Mouse (Mus musculus) lung, postnatal 14 days (tissue): ENCODE results near the gene Mvd.

Experiments
- DNase-seq: peaks from one replicate; pipeline ENCODE4 v3.0.0; 2021

Mvd gene

DNA sequence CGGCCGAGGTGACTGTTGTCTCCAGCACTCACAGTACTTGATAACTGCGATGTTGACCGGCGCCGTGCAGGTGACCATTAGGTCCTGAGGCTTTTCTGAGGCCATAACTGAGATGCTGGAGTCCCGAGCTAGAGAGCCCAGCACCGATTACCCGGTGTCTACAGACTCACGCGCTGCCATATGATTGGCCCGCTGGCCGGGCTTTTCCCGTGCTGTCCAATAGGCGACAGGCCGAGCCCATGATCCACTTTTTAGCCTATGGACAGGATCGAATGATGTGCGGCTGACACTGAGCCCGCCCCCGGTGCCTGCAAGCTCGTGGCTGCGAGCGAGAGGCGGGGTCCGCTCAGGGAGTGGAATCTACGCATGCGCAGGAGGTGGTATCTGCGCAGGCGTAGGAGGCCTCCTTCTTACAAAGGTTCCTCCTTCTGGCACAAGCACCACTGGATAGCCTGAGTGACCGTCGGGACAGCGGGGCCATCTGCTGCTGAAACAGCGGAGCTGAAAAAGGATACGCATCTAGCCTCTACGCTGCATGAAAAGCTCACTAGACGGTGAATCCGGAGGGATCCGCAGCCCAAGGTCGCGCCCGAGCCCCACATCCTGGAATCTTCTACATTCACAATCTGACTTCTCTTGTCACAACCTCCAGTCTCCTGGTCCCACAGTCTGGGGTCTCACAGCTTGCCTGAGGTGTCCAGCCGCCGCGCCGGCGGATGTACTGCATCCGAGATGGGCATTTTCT lies at the start of gene Mvd:
TSS of gene Mvd (minus strand) at position 161 of the 745 bp plus-strand sequence.
- DNase-seq, result peak; percentile 98

DNA sequence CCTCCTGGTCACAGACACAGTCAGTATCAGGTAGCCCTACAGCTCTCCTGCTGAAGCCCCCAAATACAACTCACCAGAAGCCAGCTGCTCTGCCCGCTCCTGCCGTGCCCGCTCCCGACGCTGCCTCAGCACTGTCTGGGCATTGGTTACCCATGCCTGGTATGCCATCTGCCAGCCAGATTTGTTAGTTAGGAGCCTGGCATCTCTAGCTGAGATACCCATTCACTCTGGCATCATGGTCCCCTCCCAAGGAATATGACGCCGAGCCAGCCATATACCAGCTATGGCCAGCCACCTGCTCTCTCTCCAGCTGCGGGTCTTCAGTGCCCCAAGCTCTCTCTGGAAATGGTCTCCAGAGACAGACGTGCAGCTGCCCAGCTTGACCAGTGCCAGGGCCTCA lies 45.2 kb upstream of the Mvd start:
- no peak for DNase-seq

DNA sequence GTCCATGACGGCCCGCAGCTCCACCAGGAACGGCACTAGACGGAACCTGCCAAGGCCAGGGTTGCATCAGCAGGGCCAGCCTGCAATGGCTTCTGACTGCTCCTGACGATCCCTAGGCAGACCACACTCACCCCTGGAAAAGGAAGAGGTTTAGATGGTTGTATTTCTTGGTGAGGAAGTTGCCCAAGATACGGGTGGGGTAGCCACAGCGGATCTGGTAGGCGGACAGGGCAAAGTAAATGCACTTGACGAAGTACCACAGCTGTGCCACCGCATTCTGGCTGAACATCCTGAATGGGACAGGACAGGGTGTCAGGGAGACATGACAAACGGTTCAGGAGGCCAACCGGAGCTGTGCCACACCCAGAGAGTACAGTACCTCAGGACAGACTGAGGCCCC lies 41.6 kb upstream of the Mvd start:
- no peak for DNase-seq

- no peak for DNase-seq
Observed at GRCm38 (mm10) chr8:122483877-122484276, 40.7 kb upstream of the Mvd start.

- DNase-seq, result no peak
Observed at GRCm38 (mm10) chr8:122482448-122482847, 39.2 kb upstream of the Mvd start.

DNA sequence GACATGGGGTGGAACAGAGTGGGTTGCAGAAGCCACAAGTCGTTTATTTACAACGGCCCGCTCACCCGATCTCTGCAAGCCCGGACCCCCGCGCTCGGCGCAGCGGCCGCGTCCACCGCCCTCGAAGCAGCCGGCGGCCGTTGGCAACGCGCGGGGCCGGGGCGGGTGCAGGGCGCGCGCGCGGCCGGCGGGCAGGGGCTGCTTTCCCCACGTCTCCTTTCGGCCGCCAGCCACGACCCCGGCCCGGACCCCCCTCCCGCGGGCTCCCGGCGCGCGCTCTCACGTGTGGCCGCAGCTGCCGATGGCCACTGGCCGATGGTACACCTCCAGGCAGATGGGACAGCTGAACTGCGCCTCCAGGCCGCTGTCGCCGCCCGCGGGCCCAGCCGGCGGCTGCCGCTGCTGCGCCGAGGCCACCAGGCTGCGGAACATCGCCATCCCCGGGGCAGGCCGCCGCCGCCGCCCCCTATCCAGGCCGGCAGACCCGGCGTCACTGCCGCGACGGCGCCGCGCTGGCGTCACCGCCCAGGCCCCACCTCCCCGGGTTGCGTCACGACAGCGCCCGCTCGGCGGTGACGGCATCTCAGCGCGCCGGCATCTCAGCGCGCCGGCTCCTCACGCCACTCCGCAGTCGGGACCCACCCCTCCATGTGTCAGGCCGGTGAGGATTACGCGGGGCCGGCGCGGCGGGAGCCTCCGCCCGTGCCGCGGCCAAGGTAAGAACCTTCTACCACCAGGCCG lies 32.5 kb upstream of the Mvd start, which contains the start of the genes Rnf166 and Ctu2:
TSS of gene Rnf166 (minus strand) at position 485 of the 741 bp plus-strand sequence.
TSS of gene Ctu2 (plus strand) at position 564 of the 741 bp plus-strand sequence.
- peak; percentile 95 for DNase-seq

DNA sequence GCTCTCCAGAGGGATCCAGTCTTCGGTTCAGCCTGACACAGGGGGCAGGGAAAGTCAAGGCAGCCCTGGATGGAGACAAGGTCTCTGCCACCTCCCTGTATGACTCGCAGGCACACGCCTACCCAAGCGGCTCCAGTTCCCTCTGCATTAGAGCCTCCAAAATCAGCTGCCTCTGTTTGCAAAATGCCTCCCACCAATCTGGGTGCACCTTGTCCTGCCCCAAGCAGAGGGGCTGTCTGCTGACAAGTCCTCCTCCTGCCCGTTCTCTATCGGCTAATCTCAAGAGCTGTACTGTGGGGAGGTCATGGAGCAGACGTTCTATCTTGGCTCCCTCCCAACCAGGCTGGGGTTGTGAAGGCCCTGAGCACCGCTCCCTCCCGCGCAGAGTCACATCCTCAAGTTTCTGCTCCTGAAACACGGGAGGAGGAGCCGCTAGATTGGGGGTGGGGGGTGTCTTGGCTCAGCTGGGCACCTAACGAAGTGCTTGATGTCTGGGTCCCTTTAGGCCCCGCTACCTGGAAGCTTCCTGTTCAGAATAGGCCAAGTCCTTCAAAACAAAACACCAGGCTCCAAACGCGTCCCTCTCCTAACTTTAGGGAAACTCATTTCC lies 31.8 kb upstream of the Mvd start:
- DNase-seq, result peak; percentile 40

GRCm38 (mm10) chr8:122473911-122474421 lies 30.7 kb upstream of the Mvd start:
- DNase-seq, result no peak

- no peak for DNase-seq
Observed at GRCm38 (mm10) chr8:122470691-122471090, 27.5 kb upstream of the Mvd start.

- DNase-seq, result no peak
Observed at GRCm38 (mm10) chr8:122469965-122470364, 26.7 kb upstream of the Mvd start.

- no peak for DNase-seq
Observed at GRCm38 (mm10) chr8:122469407-122469806, 26.2 kb upstream of the Mvd start.

GRCm38 (mm10) chr8:122467816-122468215 lies 24.6 kb upstream of the Mvd start:
- DNase-seq, result no peak

- DNase-seq, result no peak
Observed at GRCm38 (mm10) chr8:122464985-122465384, 21.8 kb upstream of the Mvd start.

GRCm38 (mm10) chr8:122463651-122464640 lies 20.7 kb upstream of the Mvd start:
- DNase-seq, result peak; percentile 32

- no peak for DNase-seq
Observed at GRCm38 (mm10) chr8:122462510-122462909, 19.3 kb upstream of the Mvd start.

DNA sequence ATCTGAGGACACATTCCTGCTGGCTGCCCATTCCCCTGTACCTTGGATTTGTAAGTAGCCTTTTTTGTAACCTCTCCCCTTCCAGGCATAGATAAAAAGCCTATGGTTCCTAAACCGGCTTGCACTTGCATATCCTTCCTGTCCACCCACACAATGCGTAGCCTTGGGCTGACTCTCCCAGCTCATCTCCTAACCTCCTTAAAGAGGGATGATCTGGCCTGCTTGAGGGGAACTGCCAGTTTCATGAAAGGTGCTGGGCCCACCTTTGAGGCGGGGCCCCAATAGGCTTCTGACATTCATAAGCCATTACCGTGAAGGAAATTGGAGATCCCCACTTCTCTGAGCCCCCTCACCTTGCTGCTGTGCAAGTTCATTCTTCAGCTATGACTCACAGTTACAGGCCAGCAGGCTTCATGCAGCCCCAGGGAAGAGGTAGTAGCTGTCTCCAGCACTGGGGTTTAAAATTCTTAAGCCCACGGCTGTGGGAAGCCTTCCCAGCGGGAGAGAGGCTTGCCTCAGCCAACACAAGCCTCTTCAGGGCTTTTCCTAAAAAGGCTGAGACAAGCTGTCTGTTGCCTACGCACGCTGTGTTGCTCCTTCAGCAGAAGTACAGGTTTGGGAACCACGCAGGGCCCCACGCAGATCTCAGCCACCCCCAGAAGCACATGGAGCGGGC lies 18.4 kb upstream of the Mvd start:
- no peak for DNase-seq

DNA sequence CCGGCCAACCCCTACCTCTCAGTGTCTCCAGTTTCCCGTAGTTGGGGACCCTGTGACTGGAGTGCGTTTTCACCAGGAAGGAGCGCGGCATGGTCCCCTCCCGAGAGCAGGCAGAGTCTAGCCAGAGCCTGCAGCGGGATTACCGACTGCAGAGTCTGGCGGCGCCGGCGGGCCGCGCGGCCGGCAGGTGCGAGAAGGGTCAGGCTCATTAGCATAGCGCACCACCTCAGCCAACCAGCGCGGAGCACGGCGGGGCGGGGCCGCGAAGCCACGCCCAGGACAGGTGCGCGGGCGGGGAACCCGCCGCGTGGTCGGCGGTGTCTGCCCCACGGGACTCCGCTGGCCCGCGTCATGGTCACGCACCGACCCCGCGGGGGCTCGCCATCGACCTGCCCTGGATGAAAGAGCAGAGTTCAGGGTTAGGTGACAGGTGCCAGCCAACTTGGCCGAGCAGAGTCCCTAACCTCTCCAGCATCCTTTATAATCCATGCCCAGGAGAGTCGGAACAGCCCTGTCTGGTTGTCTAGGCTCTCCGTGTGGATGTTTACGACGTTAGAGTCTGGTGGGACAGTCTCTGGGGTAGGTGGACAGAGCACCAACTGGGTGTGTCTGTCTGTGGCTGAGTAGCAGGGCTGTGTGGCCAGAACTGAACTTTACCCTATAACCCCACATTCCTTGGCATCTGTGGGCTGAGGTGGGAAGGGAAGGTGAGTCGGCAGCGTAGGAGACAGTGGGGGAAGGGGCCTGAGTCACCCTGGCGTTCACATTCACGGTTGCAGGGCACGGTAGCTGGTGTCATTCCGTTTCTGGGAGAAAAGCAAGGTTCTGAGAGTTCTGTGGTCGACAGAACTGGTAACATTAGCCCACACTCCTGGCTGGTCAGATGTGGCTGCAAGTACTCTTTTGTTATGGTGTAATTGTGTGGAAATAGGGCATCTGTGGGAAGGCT lies 17.6 kb upstream of the Mvd start, which contains the start of gene Snai3:
TSS of gene Snai3 (minus strand) at position 210 of the 949 bp plus-strand sequence.
- DNase-seq, result peak; percentile 68

- DNase-seq, result no peak
Observed at GRCm38 (mm10) chr8:122459990-122460389, 16.8 kb upstream of the Mvd start.

GRCm38 (mm10) chr8:122459218-122459900 lies 16.1 kb upstream of the Mvd start:
- DNase-seq, result peak; percentile 37

DNA sequence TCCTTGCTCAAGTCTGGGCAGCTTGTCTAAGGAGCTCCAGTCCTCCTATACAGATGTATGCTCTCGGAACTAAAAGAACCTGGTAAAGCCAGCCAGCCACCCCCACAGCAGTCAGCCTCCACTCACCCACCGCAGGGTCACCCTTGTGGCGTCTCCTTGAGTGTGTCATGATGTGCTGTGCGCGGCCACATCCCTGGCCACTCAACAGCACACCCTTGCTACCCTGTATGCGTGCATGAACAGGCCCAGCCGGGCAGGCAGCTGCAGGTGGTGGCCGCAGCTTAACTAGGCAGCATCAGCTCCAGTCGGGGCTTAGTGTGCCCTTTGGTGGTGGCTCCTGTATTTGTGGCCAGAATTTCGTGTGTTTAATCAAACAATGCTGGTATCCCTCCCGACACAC lies 13.9 kb upstream of the Mvd start:
- no peak for DNase-seq
